Mouse (Mus musculus) neural tube, embryonic 14.5 days (tissue): Measurements from ENCODE around the gene Akap6. TPM values are rescaled to one million over a fixed set of nuclear protein-coding genes. Genes with fewer than 3 reads are reported as not detected.

Experiments used
- ATAC-seq: fragments of 200-750 bp; cut with Nextera tagmentation; 2 replicates; pipeline ENCODE4 v1.8.0; 2017; ENCODE audit warnings: low read depth, mild to moderate bottlenecking, moderate TSS enrichment, moderate library complexity
- H3K27ac ChIP-seq: fragments of 300-500 bp; sonication (generic); 2 replicates; pipeline ENCODE4 v1.5.1; 2014; ENCODE audit warnings: low read depth, mild to moderate bottlenecking, control low read depth, low read length, moderate library complexity, mixed read lengths
- H3K27me3 ChIP-seq: fragments of 300-500 bp; sonication (generic); 2 replicates; pipeline ENCODE4 v1.6.1; 2014; ENCODE audit warnings: low read length; ENCODE audit not compliant: control insufficient read depth, insufficient read depth
- H3K36me3 ChIP-seq: fragments of 300-500 bp; sonication (generic); 2 replicates; pipeline ENCODE4 v1.6.1; 2014; ENCODE audit warnings: low read length, mixed read lengths; ENCODE audit not compliant: control insufficient read depth, insufficient read depth
- H3K4me1 ChIP-seq: fragments of 300-500 bp; sonication (generic); 2 replicates; pipeline ENCODE4 v1.6.1; 2014; ENCODE audit warnings: low read length; ENCODE audit not compliant: control insufficient read depth, insufficient read depth
- H3K4me2 ChIP-seq: fragments of 300-500 bp; sonication (generic); 2 replicates; pipeline ENCODE4 v1.6.1; 2014; ENCODE audit warnings: mild to moderate bottlenecking, low read depth, low read length, control low read depth
- H3K4me3 ChIP-seq: fragments of 300-500 bp; sonication (generic); 2 replicates; pipeline ENCODE4 v1.5.1; 2014; ENCODE audit warnings: low read depth, low read length, control low read depth, mixed read lengths
- H3K9ac ChIP-seq: fragments of 300-500 bp; sonication (generic); replicated peaks from 2 replicates; pipeline ENCODE4 v1.6.1; 2014; ENCODE audit warnings: low read depth, mild to moderate bottlenecking, control low read depth, low read length, mixed read lengths
- H3K9me3 ChIP-seq: fragments of 300-500 bp; sonication (generic); 2 replicates; pipeline ENCODE4 v1.6.1; 2016; ENCODE audit warnings: low read length; ENCODE audit not compliant: control insufficient read depth
- WGBS: fragments of 180-500 bp; shearing (Covaris S2); extraction: QIAGEN DNeasy Blood & Tissue Kit; methylation state at CpG from one replicate; pipeline ENCODE4 v1.1.7; 2014; 5-methylcytosine and 5-hydroxymethylcytosine counted together
- polyA plus RNA-seq: library from polyadenylated mRNA; unstranded; fragments of >200 nt; fragmentation: Nextera tagmentation; extraction: Ambion mirVana; gene quantifications from 2 replicates; pipeline ENCODE4 v1.2.1, GENCODE M21; 2014

Akap6 gene
- polyA plus RNA-seq, 1 experiment from 2014 or later: 44.0 TPM

DNA sequence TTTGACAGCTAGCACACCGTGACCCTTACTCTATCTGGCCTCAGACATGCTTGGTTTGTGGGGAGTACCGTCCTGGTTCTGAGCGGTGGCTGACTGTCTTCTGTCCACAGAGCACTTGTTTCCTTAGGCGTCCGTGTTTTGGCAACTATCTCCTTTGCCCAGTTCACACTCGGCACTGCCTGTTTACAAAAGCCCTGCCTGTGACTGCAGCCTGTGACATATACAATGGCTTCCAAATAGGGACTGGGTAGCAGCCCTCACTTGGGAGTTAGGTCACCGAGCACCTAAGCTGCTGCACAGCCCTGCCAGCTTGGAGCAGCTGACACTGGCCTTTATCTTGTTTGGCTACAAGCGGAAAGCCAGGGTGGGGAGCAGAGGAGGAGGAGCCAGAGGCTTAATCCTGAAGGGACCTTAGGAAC lies 91.2 kb downstream of the Akap6 start:
- no peak overlapping the region for H3K4me3 ChIP-seq
- WGBS: 23% methylated on average over 8 of the region's 8 CpGs
- H3K27ac ChIP-seq: peak overlapping the region; percentile 7; the same call in 1 of the 2 replicates
- no peaks in the 10 kb centered on the region for H3K9me3 ChIP-seq
- H3K27me3 ChIP-seq: no peaks in the 10 kb centered on the region
- ATAC-seq: peak; percentile 68; the same call in 1 of the 2 replicates
- peak overlapping the region; percentile 14; the same call in 1 of the 2 replicates for H3K4me2 ChIP-seq
- no peak overlapping the region for H3K9ac ChIP-seq
- no peaks in the 10 kb centered on the region for H3K36me3 ChIP-seq
- peaks cover 26% of the 10 kb centered on the region for H3K4me1 ChIP-seq

GRCm38 (mm10) chr12:52794131-52794530 lies 94.9 kb downstream of the Akap6 start:
- 87% methylated on average over 4 of the region's 4 CpGs for WGBS
- no peak overlapping the region for H3K27ac ChIP-seq
- H3K4me1 ChIP-seq: peaks cover 22% of the 10 kb centered on the region
- H3K4me3 ChIP-seq: no peak overlapping the region
- ATAC-seq: no peak
- no peaks in the 10 kb centered on the region for H3K27me3 ChIP-seq
- H3K9ac ChIP-seq: no peak overlapping the region
- no peaks in the 10 kb centered on the region for H3K9me3 ChIP-seq
- H3K4me2 ChIP-seq: no peak overlapping the region
- peaks cover 3% of the 10 kb centered on the region; the same call in 1 of the 2 replicates for H3K36me3 ChIP-seq

GRCm38 (mm10) chr12:52795551-52796470 lies 96.6 kb downstream of the Akap6 start:
- Histone ChIP-seq H3K4me1 (peaks cover 7% of the 10 kb centered on the region; the same call in 1 of the 2 replicates), H3K36me3 (peaks cover 3% of the 10 kb centered on the region; the same call in 1 of the 2 replicates), H3K4me2 (no peak overlapping the region), H3K27ac (no peak overlapping the region), H3K27me3 (no peaks in the 10 kb centered on the region), H3K9me3 (no peaks in the 10 kb centered on the region), H3K4me3 (no peak overlapping the region), H3K9ac (no peak overlapping the region)
- no peak for ATAC-seq
- 85% methylated on average over 18 of the region's 18 CpGs for WGBS

DNA sequence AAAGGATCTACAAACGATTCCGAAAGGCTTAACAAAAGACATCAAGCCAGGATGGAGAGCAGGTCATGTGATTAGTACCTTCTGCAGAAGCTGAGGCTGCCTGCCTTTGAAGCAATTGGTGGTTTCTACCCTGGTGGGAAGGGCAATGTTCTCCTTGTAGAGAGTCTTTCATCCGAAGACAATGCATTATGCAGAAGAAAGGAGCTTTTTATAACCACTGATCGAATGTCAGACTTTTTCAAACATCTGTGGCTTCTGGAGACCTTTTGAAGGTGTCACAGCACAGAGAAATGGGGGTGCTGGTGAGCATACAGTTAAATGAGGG lies 97.2 kb downstream of the Akap6 start:
- H3K27me3 ChIP-seq: no peaks in the 10 kb centered on the region
- H3K4me3 ChIP-seq: no peak overlapping the region
- no peak overlapping the region for H3K4me2 ChIP-seq
- H3K9me3 ChIP-seq: no peaks in the 10 kb centered on the region
- 0 out of 2 replicates have a peak, but pooled peaks cover under 1% of the 10 kb centered on the region for H3K4me1 ChIP-seq
- H3K9ac ChIP-seq: no peak overlapping the region
- ATAC-seq: no peak
- H3K36me3 ChIP-seq: peaks cover 3% of the 10 kb centered on the region; the same call in 1 of the 2 replicates
- H3K27ac ChIP-seq: no peak overlapping the region
- WGBS: 27% methylated on average over 4 of the region's 4 CpGs

DNA sequence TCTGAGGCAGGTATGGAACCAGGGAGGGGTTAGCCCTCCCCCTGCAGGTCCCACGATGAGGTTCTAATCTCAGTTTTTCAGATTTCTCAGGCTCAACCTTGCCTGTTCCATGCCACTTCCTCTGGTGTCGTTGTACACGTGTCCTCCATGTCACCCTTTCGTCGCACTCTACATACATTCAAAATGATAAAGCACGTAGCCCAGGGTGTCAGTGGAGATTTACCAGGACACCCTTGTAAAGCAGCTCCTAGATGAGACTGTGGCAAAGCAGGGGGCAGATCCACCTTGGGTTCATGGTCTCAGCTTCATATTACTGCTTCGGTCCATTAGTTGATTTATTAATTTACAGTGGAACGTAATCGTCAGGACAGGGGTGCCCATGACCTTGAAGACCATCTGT lies 100.5 kb downstream of the Akap6 start:
- no peak overlapping the region for H3K4me3 ChIP-seq
- no peaks in the 10 kb centered on the region for H3K27me3 ChIP-seq
- WGBS: 88% methylated on average over 9 of the region's 9 CpGs
- ATAC-seq: no peak
- H3K4me1 ChIP-seq: no peaks in the 10 kb centered on the region
- H3K4me2 ChIP-seq: no peak overlapping the region
- H3K9me3 ChIP-seq: no peaks in the 10 kb centered on the region
- no peak overlapping the region for H3K9ac ChIP-seq
- no peak overlapping the region for H3K27ac ChIP-seq
- peaks cover 3% of the 10 kb centered on the region; the same call in 1 of the 2 replicates for H3K36me3 ChIP-seq

GRCm38 (mm10) chr12:52806273-52806672 lies 107.1 kb downstream of the Akap6 start:
- no peak for ATAC-seq
- Histone ChIP-seq H3K36me3 (0 out of 2 replicates have a peak, but pooled peaks cover 8% of the 10 kb centered on the region), H3K4me3 (no peak overlapping the region), H3K27ac (no peak overlapping the region), H3K9ac (no peak overlapping the region), H3K4me2 (no peak overlapping the region), H3K9me3 (no peaks in the 10 kb centered on the region), H3K27me3 (no peaks in the 10 kb centered on the region), H3K4me1 (no peaks in the 10 kb centered on the region)
- 76% methylated on average over 3 of the region's 3 CpGs for WGBS

DNA sequence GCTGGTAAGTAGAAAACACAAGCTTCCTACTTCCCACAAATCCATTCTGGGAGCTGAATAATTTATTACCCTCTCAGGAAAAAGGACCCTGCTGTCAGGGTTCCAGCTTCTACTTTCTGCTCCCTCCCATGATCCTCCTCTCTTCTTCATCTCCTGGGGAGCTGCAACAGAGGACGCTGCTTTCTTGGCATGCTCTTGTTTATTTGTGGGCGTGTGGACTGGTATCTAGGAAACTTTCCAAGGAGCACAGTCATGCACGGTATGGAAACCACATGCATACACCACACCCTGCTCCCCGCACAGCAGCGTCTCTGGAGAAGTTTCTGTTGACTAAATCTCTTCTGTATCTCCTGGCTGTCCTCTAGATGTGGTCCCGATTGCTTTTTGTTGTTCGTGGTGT lies 119.4 kb downstream of the Akap6 start:
- no peaks in the 10 kb centered on the region; the same call in 1 of the 2 replicates for H3K4me1 ChIP-seq
- H3K4me3 ChIP-seq: no peak overlapping the region
- no peaks in the 10 kb centered on the region for H3K36me3 ChIP-seq
- H3K27ac ChIP-seq: no peak overlapping the region
- no peaks in the 10 kb centered on the region for H3K9me3 ChIP-seq
- 53% methylated on average over 7 of the region's 7 CpGs for WGBS
- ATAC-seq: peak; percentile 74; the same call in 1 of the 2 replicates
- H3K4me2 ChIP-seq: no peak overlapping the region
- no peaks in the 10 kb centered on the region for H3K27me3 ChIP-seq
- H3K9ac ChIP-seq: no peak overlapping the region

- 91% methylated on average over 5 of the region's 5 CpGs for WGBS
- H3K9ac ChIP-seq: no peak overlapping the region
- no peak for ATAC-seq
- H3K27ac ChIP-seq: no peak overlapping the region
- no peak overlapping the region for H3K4me2 ChIP-seq
- no peaks in the 10 kb centered on the region for H3K9me3 ChIP-seq
- no peaks in the 10 kb centered on the region for H3K36me3 ChIP-seq
- H3K4me3 ChIP-seq: no peak overlapping the region
- H3K4me1 ChIP-seq: no peaks in the 10 kb centered on the region
- no peaks in the 10 kb centered on the region for H3K27me3 ChIP-seq
These were observed 125.6 kb downstream of the Akap6 start for GRCm38 (mm10) chr12:52824774-52825173.
